Mouse (Mus musculus) heart, postnatal 0 days (tissue): ENCODE measurements around the gene Mdga1.

Experiments
- CTCF ChIP-seq: IDR thresholded peaks from 2 replicates; pipeline ENCODE4 v1.5.1; 2016; ENCODE audit warnings: antibody characterized with exemption, control low read depth, low read depth
- EP300 ChIP-seq: IDR thresholded peaks from 2 replicates; pipeline ENCODE4 v1.6.1; 2016; ENCODE audit warnings: antibody characterized with exemption, low read depth

GRCm38 (mm10) chr17:29813328-29813727 lies 156.6 kb downstream of the Mdga1 start:
- TF ChIP-seq EP300 = no peak
- no peak for TF ChIP-seq CTCF
